Mouse (Mus musculus): ENCODE results near the gene Cops8. TPM values are rescaled to one million over a fixed set of nuclear protein-coding genes. Genes with fewer than 3 reads are reported as not detected.

The Cops8 gene
- 188 and 193 TPM in 2 replicates for polyA plus RNA-seq (2015; fragmentation: Nextera tagmentation; extraction: Ambion mirVana)

GRCm38 (mm10) chr1:90602759-90603560 lies at the start of gene Cops8:
TSS of gene Cops8 (plus strand) at chr1:90602981.
- H3K9ac ChIP-seq, result peak within 1 kb of the TSS; percentile 88
- peak within 1 kb of the TSS; percentile 58; the same call in 1 of the 2 replicates for H3K27ac ChIP-seq
- peak; percentile 100 for ATAC-seq (ENCODE audit: low FRiP score, low read depth)
- H3K9me3 ChIP-seq, result no peaks in the 10 kb centered on the region
- H3K4me1 ChIP-seq, result peaks cover 10% of the 10 kb centered on the region
- H3K4me2 ChIP-seq (replicated peaks), result peak within 1 kb of the TSS; percentile 79
- H3K4me3 ChIP-seq, result peak within 1 kb of the TSS; percentile 86
- peaks cover 12% of the 10 kb centered on the region; the same call in 1 of the 2 replicates for H3K27me3 ChIP-seq
- WGBS, result 4% methylated on average over 48 of the region's 48 CpGs
- H3K36me3 ChIP-seq, result peaks cover 30% of the 10 kb centered on the region

- Histone ChIP-seq H3K27me3 (no peaks in the 10 kb centered on the region), H3K4me1 (peaks cover 30% of the 10 kb centered on the region), H3K4me3 (no peak overlapping the region), H3K9ac (no peak overlapping the region), H3K27ac (no peak overlapping the region), H3K9me3 (no peaks in the 10 kb centered on the region; the same call in 1 of the 2 replicates), H3K36me3 (no peaks in the 10 kb centered on the region), H3K4me2 (replicated peaks) (no peak overlapping the region)
- WGBS, result 95% methylated on average over 1 of the region's 1 CpGs
- ATAC-seq (ENCODE audit: low FRiP score, low read depth), result no peak
Observed at GRCm38 (mm10) chr1:90557140-90557539, 45.6 kb upstream of the Cops8 start.

GRCm38 (mm10) chr1:90560942-90561726 lies 41.6 kb upstream of the Cops8 start:
- no peak overlapping the region for H3K27ac ChIP-seq
- H3K4me2 ChIP-seq (replicated peaks), result no peak overlapping the region
- no peaks in the 10 kb centered on the region for H3K36me3 ChIP-seq
- 0 out of 2 replicates have a peak, but pooled peaks cover 4% of the 10 kb centered on the region for H3K4me1 ChIP-seq
- H3K9me3 ChIP-seq, result no peaks in the 10 kb centered on the region; the same call in 1 of the 2 replicates
- WGBS, result 58% methylated on average over 5 of the region's 5 CpGs
- no peaks in the 10 kb centered on the region for H3K27me3 ChIP-seq
- H3K9ac ChIP-seq, result no peak overlapping the region
- H3K4me3 ChIP-seq, result no peak overlapping the region
- no peak for ATAC-seq (ENCODE audit: low FRiP score, low read depth)

GRCm38 (mm10) chr1:90563945-90564344 lies 38.8 kb upstream of the Cops8 start:
- WGBS, result 81% methylated on average over 3 of the region's 3 CpGs
- no peak for ATAC-seq (ENCODE audit: low FRiP score, low read depth)
- Histone ChIP-seq H3K9me3 (peaks cover 4% of the 10 kb centered on the region; the same call in 1 of the 2 replicates), H3K4me2 (replicated peaks) (no peak overlapping the region), H3K4me1 (peaks cover 16% of the 10 kb centered on the region), H3K9ac (no peak overlapping the region), H3K27me3 (no peaks in the 10 kb centered on the region), H3K4me3 (no peak overlapping the region), H3K36me3 (no peaks in the 10 kb centered on the region), H3K27ac (no peak overlapping the region)

GRCm38 (mm10) chr1:90566664-90567440 lies 35.9 kb upstream of the Cops8 start:
- 66% methylated on average over 15 of the region's 15 CpGs for WGBS
- Histone ChIP-seq H3K36me3 (no peaks in the 10 kb centered on the region), H3K4me3 (no peak overlapping the region), H3K9ac (no peak overlapping the region), H3K27ac (peak overlapping the region; percentile 58; the same call in 1 of the 2 replicates), H3K4me1 (peaks cover 12% of the 10 kb centered on the region), H3K27me3 (no peaks in the 10 kb centered on the region), H3K9me3 (peaks cover 6% of the 10 kb centered on the region; the same call in 1 of the 2 replicates), H3K4me2 (replicated peaks) (no peak overlapping the region)
- ATAC-seq (ENCODE audit: low FRiP score, low read depth), result no peak

- H3K4me1 ChIP-seq, result no peaks in the 10 kb centered on the region
- no peak for ATAC-seq (ENCODE audit: low FRiP score, low read depth)
- no peaks in the 10 kb centered on the region for H3K27me3 ChIP-seq
- peaks cover 3% of the 10 kb centered on the region; the same call in 1 of the 2 replicates for H3K9me3 ChIP-seq
- no peak overlapping the region for H3K9ac ChIP-seq
- no peaks in the 10 kb centered on the region for H3K36me3 ChIP-seq
- no peak overlapping the region for H3K27ac ChIP-seq
- H3K4me2 ChIP-seq (replicated peaks), result no peak overlapping the region
- H3K4me3 ChIP-seq, result no peak overlapping the region
- 90% methylated on average over 6 of the region's 6 CpGs for WGBS
Observed at GRCm38 (mm10) chr1:90573831-90574230, 28.9 kb upstream of the Cops8 start.

- Histone ChIP-seq H3K4me2 (replicated peaks) (no peak overlapping the region), H3K9me3 (no peaks in the 10 kb centered on the region), H3K27ac (no peak overlapping the region), H3K27me3 (no peaks in the 10 kb centered on the region), H3K4me1 (no peaks in the 10 kb centered on the region), H3K36me3 (no peaks in the 10 kb centered on the region), H3K4me3 (no peak overlapping the region), H3K9ac (no peak overlapping the region)
- no peak for ATAC-seq (ENCODE audit: low FRiP score, low read depth)
- 71% methylated on average over 3 of the region's 3 CpGs for WGBS
Observed at GRCm38 (mm10) chr1:90574845-90575244, 27.9 kb upstream of the Cops8 start.

- no peak overlapping the region for H3K4me2 ChIP-seq (replicated peaks)
- no peaks in the 10 kb centered on the region for H3K27me3 ChIP-seq
- H3K9me3 ChIP-seq, result no peaks in the 10 kb centered on the region
- no peak overlapping the region for H3K9ac ChIP-seq
- ATAC-seq (ENCODE audit: low FRiP score, low read depth), result no peak
- no peaks in the 10 kb centered on the region for H3K36me3 ChIP-seq
- 75% methylated on average over 5 of the region's 5 CpGs for WGBS
- no peak overlapping the region for H3K27ac ChIP-seq
- peaks cover 12% of the 10 kb centered on the region; the same call in 1 of the 2 replicates for H3K4me1 ChIP-seq
- no peak overlapping the region for H3K4me3 ChIP-seq
Observed at GRCm38 (mm10) chr1:90577417-90577816, 25.4 kb upstream of the Cops8 start.

- no peaks in the 10 kb centered on the region for H3K9me3 ChIP-seq
- H3K4me1 ChIP-seq, result peaks cover 30% of the 10 kb centered on the region
- ATAC-seq (ENCODE audit: low FRiP score, low read depth), result no peak
- H3K9ac ChIP-seq, result no peak overlapping the region
- no peak overlapping the region for H3K27ac ChIP-seq
- no peaks in the 10 kb centered on the region for H3K36me3 ChIP-seq
- peaks cover 7% of the 10 kb centered on the region; the same call in 1 of the 2 replicates for H3K27me3 ChIP-seq
- no peak overlapping the region for H3K4me3 ChIP-seq
- H3K4me2 ChIP-seq (replicated peaks), result no peak overlapping the region
- WGBS, result 68% methylated on average over 7 of the region's 7 CpGs
Observed at GRCm38 (mm10) chr1:90582635-90583034, 20.1 kb upstream of the Cops8 start.

- H3K9ac ChIP-seq, result no peak overlapping the region
- H3K4me2 ChIP-seq (replicated peaks), result no peak overlapping the region
- 51% methylated on average over 9 of the region's 9 CpGs for WGBS
- H3K36me3 ChIP-seq, result no peaks in the 10 kb centered on the region
- peaks cover 19% of the 10 kb centered on the region for H3K4me1 ChIP-seq
- H3K27ac ChIP-seq, result no peak overlapping the region
- peak; percentile 72; the same call in 1 of the 2 replicates for ATAC-seq (ENCODE audit: low FRiP score, low read depth)
- no peak overlapping the region for H3K4me3 ChIP-seq
- H3K9me3 ChIP-seq, result no peaks in the 10 kb centered on the region
- peaks cover 7% of the 10 kb centered on the region; the same call in 1 of the 2 replicates for H3K27me3 ChIP-seq
Observed at GRCm38 (mm10) chr1:90588021-90588734, 14.6 kb upstream of the Cops8 start.

GRCm38 (mm10) chr1:90590797-90591196 lies 12.0 kb upstream of the Cops8 start:
- Histone ChIP-seq H3K36me3 (no peaks in the 10 kb centered on the region), H3K27me3 (peaks cover 18% of the 10 kb centered on the region), H3K9ac (no peak overlapping the region), H3K4me3 (no peak overlapping the region), H3K4me2 (replicated peaks) (no peak overlapping the region), H3K9me3 (no peaks in the 10 kb centered on the region), H3K27ac (no peak overlapping the region), H3K4me1 (peaks cover 7% of the 10 kb centered on the region)
- 35% methylated on average over 2 of the region's 2 CpGs for WGBS
- ATAC-seq (ENCODE audit: low FRiP score, low read depth), result no peak; the same call in 1 of the 2 replicates
